Comparison of ENCODE assay signal across 35 mouse cellular contexts in the genomic region with DNA sequence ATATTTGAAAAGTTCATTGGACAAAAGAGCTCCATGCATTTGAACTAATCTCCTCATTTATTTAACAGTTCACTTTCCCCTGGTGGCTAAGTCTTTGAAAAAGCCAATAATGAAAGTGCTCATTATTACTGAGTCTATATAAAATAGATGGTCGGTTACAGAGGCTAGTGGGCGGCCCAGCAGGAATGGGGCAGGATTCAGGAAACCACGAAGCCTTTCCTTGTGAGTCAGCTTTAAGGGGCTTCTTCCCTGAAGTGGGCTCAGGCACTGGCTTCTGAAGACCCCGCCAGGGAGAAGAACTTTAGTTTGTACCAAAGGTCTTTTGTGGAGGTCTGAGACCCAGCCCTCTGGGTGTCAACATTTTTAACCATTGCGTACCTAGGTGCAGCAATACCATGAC. TPM values are rescaled to one million over a fixed set of nuclear protein-coding genes. Genes with fewer than 3 reads are reported as not detected.
A peak's percentile ranks its signal among the peaks of the same experiment; 100 is the strongest.
DNase-seq lines count a peak whose midpoint lies in the region; ATAC-seq and TF ChIP-seq lines count a peak whose summit lies in the region.
"Had no signal": no experiment of that assay in that cellular context is flagged by ENCODE, and none has a peak within 500 bp of the region (broad histone marks: within the 10 kb centered on the region; RNA-seq: fewer than 3 reads in every experiment).

No protein-coding gene starts in this region.

- DNase-seq in forebrain, embryonic 10.5 days (ENCODE audit: extremely low spot score, low spot score), result peak; percentile 45
- peak; percentile 64 for DNase-seq in heart, adult 11 months
- no peak for DNase-seq in heart, adult 2 months
- DNase-seq in CH12.LX (ENCODE audit: extremely low read depth), result no peak
- peak; percentile 35 for DNase-seq in Muller cell, postnatal 12 days (ENCODE audit: inconsistent ontology term)
- DNase-seq in adrenal gland, adult 8-10 months, result no peak
- DNase-seq: adrenal gland, postnatal 14 days; cerebellum, adult 18-20 months; cerebellum, adult 9-10 months; cerebellum, postnatal 14 days; gastrocnemius, adult 2 months; gastrocnemius, postnatal 14 days; heart, adult 18-20 months; heart, postnatal 14 days; heart, postnatal 4 days; kidney, adult 18-20 months; kidney, adult 9 months had no signal

- TF ChIP-seq CTCF in heart, adult 2 months (IDR thresholded peaks at IDR 0.05), result no peak
- no peak for TF ChIP-seq CTCF in CH12.LX (conservative IDR thresholded peaks at IDR 0.05 in 1 of 2, IDR thresholded peaks at IDR 0.05 in 1 of 2; ENCODE audit: low read depth in 2 of 2, low read length in 2 of 2)

- no peak overlapping the region for H3K27ac ChIP-seq in forebrain, embryonic 10.5 days
- no peak overlapping the region for H3K27ac ChIP-seq in forebrain, embryonic 13.5 days
- no peak overlapping the region for H3K27ac ChIP-seq in heart, adult 2 months
- no peak overlapping the region for H3K27ac ChIP-seq in CH12.LX (ENCODE audit: insufficient read depth, low read depth)
- H3K27ac ChIP-seq: embryonic facial prominence, embryonic 12.5 days; embryonic facial prominence, embryonic 15.5 days; gastrocnemius, adult 2 months; heart, embryonic 10.5 days; heart, embryonic 13.5 days; hindbrain, embryonic 14.5 days; hindbrain, postnatal 0 days had no signal

- ATAC-seq in forebrain, embryonic 13.5 days, result no peak; the same call in 1 of the 2 replicates
- ATAC-seq: CD4-positive, CD25-positive, alpha-beta regulatory T cell, adult 4 months; forebrain, embryonic 16.5 days; hindbrain, postnatal 0 days; inflammation-experienced regulatory T-cells, adult 6 months; intestine, embryonic 16.5 days; Patski had no signal

- no peak overlapping the region for H3K9ac ChIP-seq in forebrain, embryonic 13.5 days
- no peak overlapping the region for H3K9ac ChIP-seq in heart, adult 2 months (ENCODE audit: low read depth, low read length)
- H3K9ac ChIP-seq in CH12.LX (ENCODE audit: insufficient read depth, low read depth), result no peak overlapping the region
- H3K9ac ChIP-seq: embryonic facial prominence, embryonic 12.5 days; embryonic facial prominence, embryonic 15.5 days; heart, embryonic 13.5 days; hindbrain, embryonic 14.5 days had no signal

- H3K9me3 ChIP-seq in forebrain, embryonic 10.5 days, result no peaks in the 10 kb centered on the region
- H3K9me3 ChIP-seq in forebrain, embryonic 13.5 days (replicated peaks), result no peaks in the 10 kb centered on the region
- H3K9me3 ChIP-seq in CH12.LX (replicated peaks; ENCODE audit: low read length), result no peaks in the 10 kb centered on the region
- H3K9me3 ChIP-seq: embryonic facial prominence, embryonic 12.5 days; embryonic facial prominence, embryonic 15.5 days; heart, embryonic 10.5 days; heart, embryonic 13.5 days had no signal

- no peak overlapping the region for H3K4me3 ChIP-seq in forebrain, embryonic 10.5 days
- H3K4me3 ChIP-seq in forebrain, embryonic 13.5 days, result no peak overlapping the region
- no peak overlapping the region for H3K4me3 ChIP-seq in heart, adult 2 months
- no peak overlapping the region for H3K4me3 ChIP-seq in CH12.LX (replicated peaks in 1 of 3; ENCODE audit: low read depth in 2 of 3, low read length in 2 of 3, poor library complexity in 1 of 3)
- H3K4me3 ChIP-seq: embryonic facial prominence, embryonic 12.5 days; embryonic facial prominence, embryonic 15.5 days; gastrocnemius, adult 2 months; heart, embryonic 10.5 days; heart, embryonic 13.5 days had no signal

- in situ Hi-C loops in CH12.LX (cut with MboI; ENCODE audit: low pct_ligation_motif_present, low pct_unique_long_range_greater_than_20kb, low sequenced_read_pairs), result no loop called here

- intact Hi-C loops in heart, adult 2 months (cut with DNase I), result no loop called here

- H3K36me3 ChIP-seq in forebrain, embryonic 10.5 days (replicated peaks), result no peaks in the 10 kb centered on the region
- H3K36me3 ChIP-seq in forebrain, embryonic 13.5 days (ENCODE audit: poor library complexity, severe bottlenecking), result no peaks in the 10 kb centered on the region
- no peaks in the 10 kb centered on the region for H3K36me3 ChIP-seq in heart, adult 2 months (ENCODE audit: control insufficient read depth, insufficient read depth, low read length)
- no peaks in the 10 kb centered on the region for H3K36me3 ChIP-seq in CH12.LX (replicated peaks in 1 of 2; ENCODE audit: control insufficient read depth in 1 of 2, insufficient read depth in 1 of 2, low read length in 1 of 2)
- H3K36me3 ChIP-seq: embryonic facial prominence, embryonic 12.5 days; embryonic facial prominence, embryonic 15.5 days; heart, embryonic 10.5 days; heart, embryonic 13.5 days had no signal

- no peak for TF ChIP-seq RAD21 in CH12.LX (IDR thresholded peaks at IDR 0.05; ENCODE audit: low read depth, low read length)

- TF ChIP-seq POLR2A in heart, adult 2 months (IDR thresholded peaks at IDR 0.05; ENCODE audit: insufficient read depth, low read depth, low read length), result no peak
- no peak for TF ChIP-seq POLR2A in CH12.LX (IDR thresholded peaks at IDR 0.05; ENCODE audit: low read depth, low read length)

- H3K27me3 ChIP-seq in forebrain, embryonic 10.5 days (ENCODE audit: poor library complexity, severe bottlenecking), result peaks cover 87% of the 10 kb centered on the region
- H3K27me3 ChIP-seq in forebrain, embryonic 13.5 days, result peaks cover 25% of the 10 kb centered on the region
- no peaks in the 10 kb centered on the region for H3K27me3 ChIP-seq in heart, adult 2 months (ENCODE audit: control insufficient read depth, insufficient read depth, low read length)
- H3K27me3 ChIP-seq in CH12.LX (replicated peaks), result no peaks in the 10 kb centered on the region
- H3K27me3 ChIP-seq: embryonic facial prominence, embryonic 12.5 days; embryonic facial prominence, embryonic 15.5 days; heart, embryonic 13.5 days had no signal

- WGBS in forebrain, embryonic 10.5 days, result 43% methylated on average over 5 of the region's 5 CpGs
- WGBS in forebrain, embryonic 13.5 days, result 4% methylated on average over 5 of the region's 5 CpGs
- WGBS in heart, adult 2 months, result 76% methylated on average over 5 of the region's 5 CpGs

- TF ChIP-seq EP300 in heart, adult 2 months (IDR thresholded peaks at IDR 0.05; ENCODE audit: insufficient read depth, low read depth, low read length), result no peak
- no peak for TF ChIP-seq EP300 in CH12.LX (IDR thresholded peaks at IDR 0.05; ENCODE audit: low read length)

- H3K4me2 ChIP-seq in forebrain, embryonic 13.5 days, result no peak overlapping the region
- peak overlapping the region; percentile 12; the same call in 1 of the 2 replicates for H3K4me2 ChIP-seq in CH12.LX (ENCODE audit: insufficient read depth, low read depth, poor library complexity, severe bottlenecking)
- H3K4me2 ChIP-seq: embryonic facial prominence, embryonic 12.5 days; embryonic facial prominence, embryonic 15.5 days; heart, embryonic 13.5 days; hindbrain, embryonic 14.5 days had no signal

- dilution Hi-C loops in CH12.LX (cut with MboI; ENCODE audit: extremely low pct_ligation_motif_present, extremely low pct_unique_long_range_greater_than_20kb, low sequenced_read_pairs), result no loop called here

- peaks cover 29% of the 10 kb centered on the region for H3K4me1 ChIP-seq in forebrain, embryonic 10.5 days
- peaks cover 13% of the 10 kb centered on the region for H3K4me1 ChIP-seq in forebrain, embryonic 13.5 days
- H3K4me1 ChIP-seq in heart, adult 2 months (ENCODE audit: control insufficient read depth, insufficient read depth, low read length), result no peaks in the 10 kb centered on the region
- H3K4me1 ChIP-seq in CH12.LX (ENCODE audit: control insufficient read depth in 1 of 2, insufficient read depth in 2 of 2), result no peaks in the 10 kb centered on the region
- H3K4me1 ChIP-seq: embryonic facial prominence, embryonic 12.5 days; embryonic facial prominence, embryonic 15.5 days; heart, embryonic 10.5 days; heart, embryonic 13.5 days had no signal

- H3K79me2 ChIP-seq in heart, adult 2 months (replicated peaks; ENCODE audit: control insufficient read depth, insufficient read depth, low read length), result no peaks in the 10 kb centered on the region
- H3K79me2 ChIP-seq in CH12.LX (replicated peaks; ENCODE audit: control insufficient read depth, extremely low read depth, insufficient read depth, poor library complexity, severe bottlenecking), result no peaks in the 10 kb centered on the region

RNA-seq across cellular contexts. Expression of a gene that starts 27.5 kb away (rescaled TPM):
- 1.2 and 1.4 TPM in 2 replicates for polyA plus RNA-seq in forebrain, embryonic 10.5 days (2016; fragmentation: Nextera tagmentation; extraction: Ambion mirVana)
- polyA plus RNA-seq in forebrain, embryonic 13.5 days (2015; fragmentation: Nextera tagmentation; extraction: Ambion mirVana), result 0.74 and 0.81 TPM in 2 replicates
- total RNA-seq in heart, adult 2 months (2021), result not detected
- 0.25 TPM in 1 of 2 replicates, not detected in the other for polyA plus RNA-seq in heart, adult 2 months (2012; rRNA removed)
- total RNA-seq in CH12.LX (2012; rRNA removed), result not detected in 2 replicates
- total RNA-seq in CH12.LX (2014; rRNA removed), result not detected in 2 replicates
- polyA plus RNA-seq in CH12.LX (2012; ENCODE audit: insufficient read length, low read depth), result not detected in 2 replicates
- under 1 TPM in 2 of 4 experiments, not detected in 2; 0.09 to 0.22 TPM for total RNA-seq in adrenal gland, adult 8-10 months (2022)
- total RNA-seq: adrenal gland, postnatal 14 days; gastrocnemius, adult 2 months; gastrocnemius, postnatal 14 days; gastrocnemius, postnatal 4 days; heart, postnatal 4 days had no signal
- polyA plus RNA-seq: C2C12 had no signal

RNA-seq across cellular contexts. Expression of a gene that starts 35.9 kb away (rescaled TPM):
- polyA plus RNA-seq in forebrain, embryonic 10.5 days (2016; fragmentation: Nextera tagmentation; extraction: Ambion mirVana), result 223 and 224 TPM in 2 replicates
- 132 and 144 TPM in 2 replicates for polyA plus RNA-seq in forebrain, embryonic 13.5 days (2015; fragmentation: Nextera tagmentation; extraction: Ambion mirVana)
- total RNA-seq in heart, adult 2 months (2021), result 100 to 1,000 TPM; 165 to 179 TPM
- 136 and 180 TPM in 2 replicates for polyA plus RNA-seq in heart, adult 2 months (2012; rRNA removed)
- total RNA-seq in CH12.LX (2012; rRNA removed) (140 and 182 TPM in 2 replicates), CH12.LX (2014; rRNA removed) (168 and 183 TPM in 2 replicates)
- polyA plus RNA-seq in CH12.LX (2012; ENCODE audit: insufficient read length, low read depth), result 178 and 183 TPM in 2 replicates
- total RNA-seq in adrenal gland, adult 8-10 months (2022), result 100 to 1,000 TPM; 108 to 169 (median 133) TPM

RNA-seq across cellular contexts. Expression of a gene that starts 51.1 kb away (rescaled TPM):
- polyA plus RNA-seq in forebrain, embryonic 10.5 days (2016; fragmentation: Nextera tagmentation; extraction: Ambion mirVana), result 87.6 and 87.9 TPM in 2 replicates
- 86.3 and 87.4 TPM in 2 replicates for polyA plus RNA-seq in forebrain, embryonic 13.5 days (2015; fragmentation: Nextera tagmentation; extraction: Ambion mirVana)
- total RNA-seq in heart, adult 2 months (2021), result 10 to 100 TPM; 26.7 to 27.5 TPM
- polyA plus RNA-seq in heart, adult 2 months (2012; rRNA removed), result 21.2 and 22.5 TPM in 2 replicates
- total RNA-seq in CH12.LX (2012; rRNA removed) (54.8 and 55.1 TPM in 2 replicates), CH12.LX (2014; rRNA removed) (81.9 and 88.6 TPM in 2 replicates)
- polyA plus RNA-seq in CH12.LX (2012; ENCODE audit: insufficient read length, low read depth), result 65.4 and 66.1 TPM in 2 replicates
- 10 to 100 TPM; 55.7 to 64.6 (median 57.4) TPM for total RNA-seq in adrenal gland, adult 8-10 months (2022)

RNA-seq across cellular contexts. Expression of a gene that starts 58.9 kb away (rescaled TPM):
- polyA plus RNA-seq in forebrain, embryonic 10.5 days (2016; fragmentation: Nextera tagmentation; extraction: Ambion mirVana), result not detected in 2 replicates
- not detected in 2 replicates for polyA plus RNA-seq in forebrain, embryonic 13.5 days (2015; fragmentation: Nextera tagmentation; extraction: Ambion mirVana)
- total RNA-seq in heart, adult 2 months (2021), result not detected
- polyA plus RNA-seq in heart, adult 2 months (2012; rRNA removed), result not detected in 2 replicates
- total RNA-seq in CH12.LX (2012; rRNA removed), result 1.4 and 2.4 TPM in 2 replicates
- total RNA-seq in CH12.LX (2014; rRNA removed), result 8.0 and 8.7 TPM in 2 replicates
- polyA plus RNA-seq in CH12.LX (2012; ENCODE audit: insufficient read length, low read depth), result 7.2 and 9.0 TPM in 2 replicates
- not detected for total RNA-seq in adrenal gland, adult 8-10 months (2022)
- total RNA-seq: adrenal gland, adult 18-20 months; adrenal gland, postnatal 14 days; adrenal gland, postnatal 4 days; gastrocnemius, adult 2 months; gastrocnemius, postnatal 14 days; gastrocnemius, postnatal 4 days; heart, adult 18-20 months; heart, postnatal 14 days; heart, postnatal 4 days; hindbrain, postnatal 0 days had no signal
- polyA plus RNA-seq: C2C12; embryonic facial prominence, embryonic 15.5 days; forebrain, embryonic 16.5 days; frontal cortex, adult 2 months; heart, embryonic 13.5 days; heart, embryonic 16.5 days; hindbrain, embryonic 14.5 days; hindbrain, postnatal 0 days; intestine, embryonic 16.5 days; Patski had no signal

Comparison
In these comparisons a context has a peak if more than half of its experiments do, and no peak if none do; other contexts are left out.
1. DNase-seq: peak in forebrain, embryonic 10.5 days (single experiment), heart, adult 11 months (single experiment) and Muller cell, postnatal 12 days (single experiment); none in heart, adult 2 months (0 of 2), CH12.LX (single experiment) and adrenal gland, adult 8-10 months (single experiment).